ENCODE assay signal across 9 mouse cellular contexts in genomic region chr10:4724851-4725250, GRCm38 (mm10).
DNase-seq lines count a peak whose midpoint lies in the region; ATAC-seq and TF ChIP-seq lines count a peak whose summit lies in the region.
"Had no signal": no experiment of that assay in that cellular context is flagged by ENCODE, and none has a peak within 500 bp of the region (broad histone marks: within the 10 kb centered on the region; RNA-seq: fewer than 3 reads in every experiment).

No protein-coding gene starts in this region.

- no peak overlapping the region for H3K9ac ChIP-seq in liver, adult 2 months (ENCODE audit: low read depth, low read length)
- no peak overlapping the region for H3K9ac ChIP-seq in liver, embryonic 12.5 days

- H3K9me3 ChIP-seq in liver, embryonic 12.5 days (replicated peaks) = no peaks in the 10 kb centered on the region

- H3K4me3 ChIP-seq in liver, adult 2 months (ENCODE audit: insufficient read depth, low read depth, low read length) = no peak overlapping the region
- no peak overlapping the region for H3K4me3 ChIP-seq in liver, embryonic 12.5 days
- H3K4me3 ChIP-seq in bone marrow macrophage, adult 2 months (ENCODE audit: insufficient read depth, low read length) = no peak overlapping the region

- H3K4me1 ChIP-seq in liver, adult 2 months (ENCODE audit: control insufficient read depth, insufficient read depth, low read length) = no peaks in the 10 kb centered on the region
- no peaks in the 10 kb centered on the region for H3K4me1 ChIP-seq in liver, embryonic 12.5 days
- no peaks in the 10 kb centered on the region for H3K4me1 ChIP-seq in bone marrow macrophage, adult 2 months (ENCODE audit: control insufficient read depth, insufficient read depth, low read length)

- H3K79me2 ChIP-seq in liver, adult 2 months (ENCODE audit: control insufficient read depth, insufficient read depth, low read length) = no peaks in the 10 kb centered on the region; the same call in 1 of the 2 replicates

- TF ChIP-seq CTCF in liver, adult 2 months (IDR thresholded peaks at IDR 0.05; ENCODE audit: low read depth, low read length) = no peak
- peak; percentile 39; the same call in 1 of the 2 replicates for TF ChIP-seq CTCF in bone marrow macrophage, adult 2 months (IDR thresholded peaks at IDR 0.05; ENCODE audit: low read depth, low read length)

- WGBS in liver, adult 2 months = 73% methylated on average over 3 of the region's 3 CpGs
- whole genome bisulfite sequencing in liver, embryonic 12.5 days (ENCODE audit: insufficient replicate concordance) = 37% methylated on average over 3 of the region's 3 CpGs

- DNase-seq in adrenal gland, postnatal 14 days = peak; percentile 24
- DNase-seq in adrenal gland, adult 18-20 months (ENCODE audit: low spot score in 2 of 2) = no peak
- DNase-seq in liver, adult 2 months (ENCODE audit: extremely low read depth, low read depth, low spot score) = peak; percentile 12
- DNase-seq in mesoderm, embryonic 11.5 days (ENCODE audit: low read depth, low spot score) = peak; percentile 52
- no peak for DNase-seq in right cerebral cortex, adult 18-20 months
- no peak for DNase-seq in layer of hippocampus, adult 11-12 months (ENCODE audit: low spot score)
- DNase-seq: cerebellum, adult 8-10 months had no signal

- no peak overlapping the region for H3K27ac ChIP-seq in liver, adult 2 months (replicated peaks; ENCODE audit: insufficient read depth, low read depth, low read length)
- H3K27ac ChIP-seq in liver, embryonic 12.5 days = no peak overlapping the region
- H3K27ac ChIP-seq in bone marrow macrophage, adult 2 months (ENCODE audit: insufficient read depth, low read depth, low read length) = no peak overlapping the region

- no peak overlapping the region for H3K4me2 ChIP-seq in liver, embryonic 12.5 days

- no peak for ATAC-seq in liver, embryonic 12.5 days

- no peaks in the 10 kb centered on the region for H3K36me3 ChIP-seq in liver, adult 2 months (ENCODE audit: control insufficient read depth, insufficient read depth, low read length)
- H3K36me3 ChIP-seq in liver, embryonic 12.5 days = no peaks in the 10 kb centered on the region

- TF ChIP-seq POLR2A in liver, adult 2 months (IDR thresholded peaks at IDR 0.05; ENCODE audit: extremely low read depth, insufficient read depth, low read length) = no peak
- no peak for TF ChIP-seq POLR2A in bone marrow macrophage, adult 2 months (IDR thresholded peaks at IDR 0.05; ENCODE audit: borderline replicate concordance, low read depth, low read length)

- H3K27me3 ChIP-seq in liver, adult 2 months (ENCODE audit: control insufficient read depth, insufficient read depth, low read length) = no peaks in the 10 kb centered on the region
- H3K27me3 ChIP-seq in liver, embryonic 12.5 days (replicated peaks) = no peaks in the 10 kb centered on the region

Comparison
In these comparisons a context has a peak if more than half of its experiments do, and no peak if none do; other contexts are left out.
1. DNase-seq: peak in adrenal gland, postnatal 14 days (single experiment), liver, adult 2 months (single experiment) and mesoderm, embryonic 11.5 days (single experiment); none in adrenal gland, adult 18-20 months (0 of 2), right cerebral cortex, adult 18-20 months (single experiment) and layer of hippocampus, adult 11-12 months (single experiment).